In the genomic region with DNA sequence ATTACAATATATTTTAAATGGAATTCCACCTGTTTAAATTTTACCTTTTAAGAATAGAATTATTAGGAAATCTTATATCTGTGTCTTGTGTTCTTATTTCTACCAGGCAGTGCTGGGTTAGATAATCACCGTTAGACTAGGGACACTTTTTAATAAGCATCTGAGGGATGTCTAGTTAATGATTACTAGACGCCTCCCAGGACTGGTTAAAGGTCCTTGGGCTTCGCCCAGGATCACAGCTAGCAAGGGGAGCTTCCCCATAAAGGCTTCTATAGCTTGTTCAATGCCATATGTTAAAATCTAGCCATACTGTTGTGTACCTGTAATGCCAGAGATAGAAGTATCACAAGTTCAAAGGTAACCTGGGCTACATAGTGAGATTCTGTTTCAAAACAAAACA, we compare ENCODE assay signal across 29 mouse cellular contexts. TPM values are rescaled to one million over a fixed set of nuclear protein-coding genes. Genes with fewer than 3 reads are reported as not detected.
DNase-seq lines count a peak whose midpoint lies in the region; ATAC-seq and TF ChIP-seq lines count a peak whose summit lies in the region.
"Had no signal": no experiment of that assay in that cellular context is flagged by ENCODE, and none has a peak within 500 bp of the region (broad histone marks: within the 10 kb centered on the region; RNA-seq: fewer than 3 reads in every experiment).

No protein-coding gene starts in this region.

- no peak for TF ChIP-seq CTCF in stomach, postnatal 0 days (IDR thresholded peaks at IDR 0.05; ENCODE audit: low read depth)
- no peak for TF ChIP-seq CTCF in small intestine, adult 2 months (IDR thresholded peaks at IDR 0.05; ENCODE audit: extremely low read depth, insufficient read length, insufficient replicate concordance, low read depth, low read length)
- no peak for TF ChIP-seq CTCF in heart, adult 2 months (IDR thresholded peaks at IDR 0.05)

- no peaks in the 10 kb centered on the region for H3K4me1 ChIP-seq in stomach, embryonic 15.5 days
- H3K4me1 ChIP-seq in stomach, postnatal 0 days (replicated peaks; ENCODE audit: control insufficient read depth, insufficient read depth) = no peaks in the 10 kb centered on the region
- H3K4me1 ChIP-seq in liver, embryonic 12.5 days = peaks cover 43% of the 10 kb centered on the region
- peaks cover 25% of the 10 kb centered on the region; the same call in 1 of the 2 replicates for H3K4me1 ChIP-seq in small intestine, adult 2 months (ENCODE audit: control insufficient read depth, insufficient read depth, insufficient read length, low read length)
- H3K4me1 ChIP-seq in heart, adult 2 months (ENCODE audit: control insufficient read depth, insufficient read depth, low read length) = no peaks in the 10 kb centered on the region
- H3K4me1 ChIP-seq: limb, embryonic 15.5 days; midbrain, embryonic 12.5 days had no signal

- ATAC-seq in stomach, embryonic 15.5 days (ENCODE audit: insufficient read depth, low FRiP score, low read depth) = no peak
- ATAC-seq in stomach, postnatal 0 days (ENCODE audit: low FRiP score, low TSS enrichment) = no peak
- ATAC-seq in liver, embryonic 12.5 days = no peak
- ATAC-seq: activated CD4-positive, CD25-positive, alpha-beta regulatory T cell, adult 4 months; forebrain, embryonic 14.5 days; hindbrain, postnatal 0 days; lung, postnatal 0 days had no signal

- no peaks in the 10 kb centered on the region for H3K9me3 ChIP-seq in stomach, embryonic 15.5 days
- no peaks in the 10 kb centered on the region for H3K9me3 ChIP-seq in stomach, postnatal 0 days (ENCODE audit: control insufficient read depth, low read length)
- H3K9me3 ChIP-seq in liver, embryonic 12.5 days (replicated peaks) = no peaks in the 10 kb centered on the region
- H3K9me3 ChIP-seq: heart, embryonic 12.5 days; hindbrain, embryonic 10.5 days; limb, embryonic 15.5 days; midbrain, embryonic 12.5 days had no signal

- H3K9ac ChIP-seq in stomach, embryonic 15.5 days = no peak overlapping the region
- no peak overlapping the region for H3K9ac ChIP-seq in stomach, postnatal 0 days (ENCODE audit: low read length)
- H3K9ac ChIP-seq in liver, embryonic 12.5 days = no peak overlapping the region
- no peak overlapping the region for H3K9ac ChIP-seq in heart, adult 2 months (ENCODE audit: low read depth, low read length)
- H3K9ac ChIP-seq: heart, embryonic 12.5 days; limb, embryonic 15.5 days; midbrain, embryonic 12.5 days had no signal

- no peaks in the 10 kb centered on the region for H3K27me3 ChIP-seq in stomach, embryonic 15.5 days (replicated peaks)
- no peaks in the 10 kb centered on the region for H3K27me3 ChIP-seq in stomach, postnatal 0 days (ENCODE audit: control insufficient read depth, insufficient read depth, low read length)
- peaks cover 13% of the 10 kb centered on the region for H3K27me3 ChIP-seq in liver, embryonic 12.5 days (replicated peaks)
- H3K27me3 ChIP-seq in small intestine, adult 2 months (ENCODE audit: control insufficient read depth, insufficient read depth, low read length) = no peaks in the 10 kb centered on the region
- H3K27me3 ChIP-seq in heart, adult 2 months (ENCODE audit: control insufficient read depth, insufficient read depth, low read length) = no peaks in the 10 kb centered on the region
- H3K27me3 ChIP-seq: heart, embryonic 12.5 days; limb, embryonic 15.5 days; midbrain, embryonic 12.5 days had no signal

- no peak overlapping the region for H3K4me2 ChIP-seq in stomach, embryonic 15.5 days
- no peak overlapping the region for H3K4me2 ChIP-seq in stomach, postnatal 0 days (replicated peaks; ENCODE audit: low read depth)
- H3K4me2 ChIP-seq in liver, embryonic 12.5 days = no peak overlapping the region
- H3K4me2 ChIP-seq: heart, embryonic 12.5 days; limb, embryonic 15.5 days; midbrain, embryonic 12.5 days had no signal

- H3K79me2 ChIP-seq in heart, adult 2 months (replicated peaks; ENCODE audit: control insufficient read depth, insufficient read depth, low read length) = no peaks in the 10 kb centered on the region

- 64% methylated on average over 3 of the region's 3 CpGs for WGBS in stomach, embryonic 15.5 days
- WGBS in stomach, postnatal 0 days = 52% methylated on average over 3 of the region's 3 CpGs
- 51% methylated on average over 3 of the region's 3 CpGs for WGBS in liver, embryonic 12.5 days (ENCODE audit: insufficient replicate concordance)
- 29% methylated on average over 3 of the region's 3 CpGs for WGBS in small intestine, adult 2 months
- whole genome bisulfite sequencing in heart, adult 2 months = 89% methylated on average over 3 of the region's 3 CpGs

- no peak for TF ChIP-seq EP300 in stomach, postnatal 0 days (optimal IDR thresholded peaks at IDR 0.05)
- no peak for TF ChIP-seq EP300 in heart, adult 2 months (IDR thresholded peaks at IDR 0.05; ENCODE audit: insufficient read depth, low read depth, low read length)

- no peak overlapping the region for H3K4me3 ChIP-seq in stomach, embryonic 15.5 days (replicated peaks)
- H3K4me3 ChIP-seq in stomach, postnatal 0 days (ENCODE audit: low read depth, low read length) = no peak overlapping the region
- no peak overlapping the region for H3K4me3 ChIP-seq in liver, embryonic 12.5 days
- H3K4me3 ChIP-seq in small intestine, adult 2 months (ENCODE audit: low read depth, low read length) = no peak overlapping the region
- H3K4me3 ChIP-seq in heart, adult 2 months = no peak overlapping the region
- H3K4me3 ChIP-seq: heart, embryonic 12.5 days; hindbrain, embryonic 10.5 days; limb, embryonic 15.5 days; midbrain, embryonic 12.5 days had no signal

- no peak for TF ChIP-seq POLR2A in small intestine, adult 2 months (IDR thresholded peaks at IDR 0.05; ENCODE audit: low read depth, low read length)
- TF ChIP-seq POLR2A in heart, adult 2 months (IDR thresholded peaks at IDR 0.05; ENCODE audit: insufficient read depth, low read depth, low read length) = no peak

- intact Hi-C loops in heart, adult 2 months (cut with DNase I) = no loop called here

- 0 out of 2 replicates have a peak overlapping the region, but pooled peaks have one; percentile 59 for H3K27ac ChIP-seq in stomach, embryonic 15.5 days
- no peak overlapping the region for H3K27ac ChIP-seq in stomach, postnatal 0 days (replicated peaks)
- H3K27ac ChIP-seq in liver, embryonic 12.5 days = peak overlapping the region; percentile 55; the same call in 1 of the 2 replicates
- peak overlapping the region; percentile 100 for H3K27ac ChIP-seq in small intestine, adult 2 months (ENCODE audit: insufficient read depth, low read depth, low read length)
- H3K27ac ChIP-seq in heart, adult 2 months = no peak overlapping the region
- H3K27ac ChIP-seq: hindbrain, embryonic 10.5 days; hindbrain, postnatal 0 days; limb, embryonic 15.5 days; midbrain, embryonic 12.5 days had no signal

- peak; percentile 25 for DNase-seq in heart, adult 11 months
- DNase-seq in heart, adult 18-20 months = no peak
- DNase-seq in stomach, postnatal 0 days (ENCODE audit: low spot score) = no peak
- no peak for DNase-seq in lung, postnatal 36 days
- DNase-seq in heart, adult 2 months = no peak
- DNase-seq: adrenal gland, postnatal 10 days; cerebellum, adult 18-20 months; cerebellum, postnatal 25 days; heart, postnatal 10 days; left cerebral cortex, postnatal 4 days; thymus, adult 18-20 months; thymus, postnatal 36 days had no signal

- no peaks in the 10 kb centered on the region for H3K36me3 ChIP-seq in stomach, embryonic 15.5 days
- no peaks in the 10 kb centered on the region for H3K36me3 ChIP-seq in stomach, postnatal 0 days (ENCODE audit: control insufficient read depth, insufficient read depth, low read length)
- no peaks in the 10 kb centered on the region for H3K36me3 ChIP-seq in liver, embryonic 12.5 days
- H3K36me3 ChIP-seq in small intestine, adult 2 months (ENCODE audit: control insufficient read depth, insufficient read depth, low read length) = no peaks in the 10 kb centered on the region
- no peaks in the 10 kb centered on the region for H3K36me3 ChIP-seq in heart, adult 2 months (ENCODE audit: control insufficient read depth, insufficient read depth, low read length)
- H3K36me3 ChIP-seq: heart, embryonic 12.5 days; hindbrain, embryonic 10.5 days; limb, embryonic 15.5 days; midbrain, embryonic 12.5 days had no signal

RNA-seq across cellular contexts. Expression of a gene that starts 16.4 kb away (rescaled TPM):
- 100 to 1,000 TPM in 1 of 2 experiments, 10 to 100 TPM in 1; 89.4 to 117 TPM for total RNA-seq in heart, adult 18-20 months (2021)
- 586 and 630 TPM in 2 replicates for polyA plus RNA-seq in stomach, embryonic 15.5 days (2015; fragmentation: Nextera tagmentation; extraction: Ambion mirVana)
- polyA plus RNA-seq in stomach, postnatal 0 days (2015; fragmentation: Nextera tagmentation; extraction: Ambion mirVana) = 283 and 303 TPM in 2 replicates
- polyA plus RNA-seq in liver, embryonic 12.5 days (2016; fragmentation: Nextera tagmentation; extraction: Ambion mirVana) = 357 and 402 TPM in 2 replicates
- polyA plus RNA-seq in small intestine, adult 2 months (2012; rRNA removed) = 90.3 and 250 TPM in 2 replicates
- 100 to 1,000 TPM; 115 to 126 TPM for total RNA-seq in heart, adult 2 months (2021)
- 217 and 259 TPM in 2 replicates for polyA plus RNA-seq in heart, adult 2 months (2012; rRNA removed)

RNA-seq across cellular contexts. Expression of a gene that starts 39.6 kb away (rescaled TPM):
- not detected for total RNA-seq in heart, adult 18-20 months (2021)
- polyA plus RNA-seq in stomach, embryonic 15.5 days (2015; fragmentation: Nextera tagmentation; extraction: Ambion mirVana) = 0.83 and 1.3 TPM in 2 replicates
- 0.58 and 1.1 TPM in 2 replicates for polyA plus RNA-seq in stomach, postnatal 0 days (2015; fragmentation: Nextera tagmentation; extraction: Ambion mirVana)
- 0.57 and 0.60 TPM in 2 replicates for polyA plus RNA-seq in liver, embryonic 12.5 days (2016; fragmentation: Nextera tagmentation; extraction: Ambion mirVana)
- not detected in 2 replicates for polyA plus RNA-seq in small intestine, adult 2 months (2012; rRNA removed)
- not detected for total RNA-seq in heart, adult 2 months (2021)
- polyA plus RNA-seq in heart, adult 2 months (2012; rRNA removed) = 0.61 TPM in 1 of 2 replicates, not detected in the other
- total RNA-seq: heart, postnatal 10 days; hindbrain, postnatal 0 days; layer of hippocampus, postnatal 14 days; left cerebral cortex, adult 8-10 months; left cerebral cortex, postnatal 4 days; megakaryocyte, adult 5-6 weeks had no signal
- polyA plus RNA-seq: frontal cortex, adult 2 months; gonadal fat pad, adult 2 months; spleen, adult 2 months had no signal

Comparison
In these comparisons a context has a peak if more than half of its experiments do, and no peak if none do; other contexts are left out.
1. H3K27ac ChIP-seq: peak in stomach, embryonic 15.5 days (single experiment), liver, embryonic 12.5 days (single experiment) and small intestine, adult 2 months (single experiment); none in stomach, postnatal 0 days (single experiment) and heart, adult 2 months (single experiment).